Mouse (Mus musculus) frontal cortex, adult (tissue): Measurements from ENCODE around the gene Abca6.

ENCODE experiments used
- ATAC-seq: cut with Nextera tagmentation; 2 replicates; pipeline ENCODE4 v1.9.2; 2017; ENCODE audit warnings: mild to moderate bottlenecking, moderate library complexity, mixed read lengths; ENCODE audit not compliant: low TSS enrichment

The Abca6 gene

GRCm38 (mm10) chr11:110251534-110251933 is at the start of gene Abca6:
TSS of gene Abca6 (minus strand) at chr11:110251776.
- ATAC-seq = peak; percentile 69

- ATAC-seq = no peak
These were observed 46.4 kb upstream of the Abca6 start for GRCm38 (mm10) chr11:110297917-110298533.

- no peak for ATAC-seq
These were observed 39.0 kb upstream of the Abca6 start for GRCm38 (mm10) chr11:110290586-110290985.

- no peak for ATAC-seq
These were observed 36.8 kb upstream of the Abca6 start for GRCm38 (mm10) chr11:110288423-110288822.

GRCm38 (mm10) chr11:110287694-110288093 is 36.1 kb upstream of the Abca6 start:
- ATAC-seq = peak; percentile 72; the same call in 1 of the 2 replicates

- ATAC-seq = no peak
These were observed 34.8 kb upstream of the Abca6 start for GRCm38 (mm10) chr11:110286331-110286730.

GRCm38 (mm10) chr11:110284849-110285248 is 33.3 kb upstream of the Abca6 start:
- ATAC-seq = no peak

- no peak for ATAC-seq
These were observed 32.7 kb upstream of the Abca6 start for GRCm38 (mm10) chr11:110284185-110284787.

GRCm38 (mm10) chr11:110274794-110275193 is 23.2 kb upstream of the Abca6 start:
- ATAC-seq = no peak

- ATAC-seq = peak; percentile 88
These were observed 20.2 kb upstream of the Abca6 start for GRCm38 (mm10) chr11:110271745-110272144.

GRCm38 (mm10) chr11:110268244-110268844 is 16.8 kb upstream of the Abca6 start:
- peak; percentile 92 for ATAC-seq

GRCm38 (mm10) chr11:110267232-110267631 is 15.7 kb upstream of the Abca6 start:
- ATAC-seq = no peak

GRCm38 (mm10) chr11:110266757-110267156 is 15.2 kb upstream of the Abca6 start:
- ATAC-seq = no peak

GRCm38 (mm10) chr11:110261867-110262266 is 10.3 kb upstream of the Abca6 start:
- ATAC-seq = no peak

GRCm38 (mm10) chr11:110257911-110258310 is 6.3 kb upstream of the Abca6 start:
- ATAC-seq = no peak

GRCm38 (mm10) chr11:110257061-110257460 is 5.5 kb upstream of the Abca6 start:
- no peak for ATAC-seq

GRCm38 (mm10) chr11:110252256-110252655 is 680 bp upstream of the Abca6 start:
- ATAC-seq = no peak

- ATAC-seq = no peak
These were observed 6.8 kb downstream of the Abca6 start for GRCm38 (mm10) chr11:110244730-110245129.

- no peak for ATAC-seq
These were observed 14.1 kb downstream of the Abca6 start for GRCm38 (mm10) chr11:110237466-110237865.

- ATAC-seq = no peak
These were observed 18.6 kb downstream of the Abca6 start for GRCm38 (mm10) chr11:110232975-110233374.

- no peak for ATAC-seq
These were observed 34.5 kb downstream of the Abca6 start for GRCm38 (mm10) chr11:110217118-110217517.

- no peak for ATAC-seq
These were observed 47.6 kb downstream of the Abca6 start for GRCm38 (mm10) chr11:110203930-110204329.

- no peak for ATAC-seq
These were observed 52.7 kb downstream of the Abca6 start for GRCm38 (mm10) chr11:110198882-110199281.
